Mouse (Mus musculus) adrenal gland, adult 18-20 months (tissue): Measurements from ENCODE around the gene Cyp19a1. TPM values are rescaled to one million over a fixed set of nuclear protein-coding genes. Genes with fewer than 3 reads are reported as not detected.

Source experiments
- DNase-seq, 2 experiments: peaks; one replicate each; pipeline ENCODE4 v3.0.0; 2021 to 2022; ENCODE audit warnings: low spot score in 2 of 2
- long read RNA-seq, 2 experiments: library from polyadenylated mRNA; stranded (forward); transcript quantifications; one replicate each; pipeline ENCODE4 v2.0.0; 2021
- total RNA-seq, 2 experiments: library from RNA; stranded (reverse); gene quantifications; 1 replicate in 1 of 2; 2 replicates in 1 of 2; pipeline ENCODE4 v1.2.3; 2021

The Cyp19a1 gene
- total RNA-seq, result not detected
- long read RNA-seq, experiment 1, result 0 reads
- long read RNA-seq, experiment 2, result 0 reads

DNA sequence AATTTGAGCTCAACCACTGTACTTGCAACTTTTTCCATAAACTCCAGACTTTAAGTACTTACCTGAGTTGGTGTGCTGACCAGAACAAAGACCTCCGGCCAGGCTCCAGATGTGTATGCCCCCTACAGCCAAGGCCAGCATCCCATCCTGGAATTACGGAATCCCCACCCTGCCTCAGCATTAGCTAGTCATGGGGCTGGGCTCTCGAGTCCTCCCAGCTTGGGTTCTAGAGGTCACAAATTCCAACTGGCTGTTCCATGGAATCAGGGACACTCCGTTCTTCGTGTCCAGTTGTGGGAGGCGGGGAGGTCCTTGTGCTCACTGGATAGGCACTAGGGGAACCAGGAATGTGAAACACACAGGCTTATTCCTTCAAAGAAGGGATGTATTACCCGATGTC, at the start of gene Cyp19a1:
Gene Cyp19a1, minus strand, starts transcription at position 101 of the 400 bp plus-strand sequence.
- DNase-seq, result no peak

DNA sequence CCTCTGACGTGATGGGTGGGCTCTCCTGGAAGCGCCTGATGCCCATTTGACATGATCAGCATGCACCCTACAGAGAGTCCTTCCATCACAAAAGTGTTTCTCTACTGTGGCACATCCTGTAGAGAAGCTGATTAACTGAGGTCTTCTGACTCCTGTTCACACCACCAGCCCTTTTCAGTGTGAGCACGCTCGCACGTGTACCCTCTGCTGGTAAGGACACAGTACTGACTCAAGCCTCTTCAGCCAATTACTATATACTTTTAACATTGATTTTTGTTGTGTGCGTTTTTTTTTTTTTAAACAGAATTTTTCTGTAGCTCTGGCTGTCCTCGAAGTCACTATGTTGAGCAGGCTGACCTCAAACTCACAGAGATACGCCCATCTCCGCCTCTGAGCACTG, 48.5 kb upstream of the Cyp19a1 start:
- no peak for DNase-seq

DNA sequence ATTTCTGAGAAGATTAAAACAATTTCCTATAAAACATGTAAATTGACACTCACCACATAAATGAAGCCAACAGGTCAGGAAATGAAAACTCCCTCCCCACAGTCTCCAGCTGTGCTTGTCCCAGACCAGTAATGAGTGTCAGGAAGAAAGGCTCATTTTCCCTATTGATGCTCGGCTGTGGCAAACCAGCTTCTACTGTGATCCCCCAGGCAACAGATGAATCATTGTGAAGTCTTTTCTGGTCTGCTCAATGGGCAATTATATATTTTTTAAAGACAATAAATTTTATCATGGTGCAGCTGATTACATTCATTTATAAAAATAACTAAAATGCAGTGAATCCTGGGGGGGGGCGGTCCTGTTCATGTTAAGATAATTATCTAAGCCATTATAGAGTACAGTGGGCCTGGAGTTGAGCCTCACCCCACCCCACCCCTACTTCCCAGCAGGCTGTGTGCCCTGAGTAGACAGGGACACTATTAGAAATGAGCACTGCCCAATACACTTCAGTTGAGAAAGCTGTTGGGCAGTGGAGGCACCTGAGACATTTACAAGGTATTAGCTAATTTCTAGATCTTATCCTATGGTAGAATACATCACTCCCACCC, 40.9 kb upstream of the Cyp19a1 start:
- DNase-seq, result no peak

DNA sequence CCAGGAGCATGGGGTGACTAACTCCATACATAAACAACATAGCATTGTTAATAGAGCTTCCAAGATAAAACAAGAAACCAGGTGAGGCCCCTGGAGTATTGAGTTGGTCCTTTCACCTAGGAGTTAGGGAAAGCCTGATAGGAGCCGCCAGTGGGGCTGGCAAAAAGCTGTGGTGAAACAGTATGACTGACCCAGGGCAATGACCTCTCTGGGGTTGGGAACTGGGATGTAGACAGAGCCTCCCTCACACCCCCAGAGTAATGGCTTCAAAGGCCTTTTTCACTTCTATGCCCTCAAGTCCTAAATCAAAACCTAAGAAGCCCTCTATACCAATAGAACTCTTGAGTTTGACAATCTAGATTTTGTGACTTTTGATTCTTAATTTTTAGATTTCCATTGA, 40.3 kb upstream of the Cyp19a1 start:
- no peak for DNase-seq

DNA sequence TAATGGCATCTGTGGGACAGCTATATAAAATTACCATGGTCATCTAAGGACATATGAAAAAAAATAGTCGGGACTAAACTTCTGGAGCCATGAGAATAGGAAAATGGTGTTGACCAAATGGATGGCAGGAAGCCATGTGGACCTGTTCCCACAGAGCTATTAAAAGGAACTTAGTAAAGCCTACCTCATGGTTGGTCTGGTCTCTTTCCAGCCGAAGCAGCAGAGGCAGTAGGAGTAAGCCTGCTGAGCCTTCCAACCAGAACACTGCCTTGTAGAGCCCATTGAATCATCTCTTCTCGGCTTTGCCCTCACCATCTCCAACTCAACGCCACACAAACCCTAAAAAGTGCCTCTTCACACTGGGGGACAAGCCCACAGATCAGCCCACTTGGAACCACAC, 33.3 kb upstream of the Cyp19a1 start:
- no peak for DNase-seq

DNA sequence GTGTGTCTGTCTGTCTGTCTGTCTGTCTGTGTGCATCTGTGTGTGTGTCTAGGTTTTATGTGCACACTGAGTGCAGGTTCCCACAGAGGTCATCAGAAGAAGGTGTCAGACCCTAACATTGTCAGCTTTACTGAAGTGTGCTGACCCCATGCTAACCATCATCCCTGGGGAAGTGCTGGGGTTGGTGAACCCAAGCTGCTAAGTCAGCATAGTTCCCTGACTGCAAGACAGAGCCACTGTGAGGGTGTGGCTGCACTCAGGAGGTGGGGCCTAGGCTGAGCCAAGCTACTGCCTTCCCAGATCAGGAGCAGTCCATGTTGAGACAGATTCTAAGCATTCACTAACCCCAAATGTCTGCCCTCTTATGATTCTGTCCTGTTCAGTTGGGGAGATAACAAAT, 31.9 kb upstream of the Cyp19a1 start:
- no peak for DNase-seq

DNA sequence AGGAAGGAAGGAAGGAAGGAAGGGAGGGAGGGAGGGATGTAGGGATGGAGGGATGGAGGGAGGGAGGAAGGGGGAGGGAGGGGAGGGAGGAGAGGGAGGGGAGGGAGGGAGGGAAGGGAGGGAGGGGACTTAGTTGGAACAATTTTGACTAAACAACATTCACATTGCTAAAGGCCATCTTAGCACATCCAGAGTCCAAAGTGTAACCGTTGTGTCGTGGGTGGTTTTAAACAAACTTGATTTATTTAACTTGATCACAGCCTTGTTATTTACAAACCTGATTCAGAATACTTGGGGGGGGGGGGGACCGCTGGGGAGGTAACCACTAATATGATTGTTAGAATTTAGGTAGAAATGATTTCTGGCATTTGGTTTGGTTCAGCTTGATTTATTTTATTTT, 31.5 kb upstream of the Cyp19a1 start:
- no peak for DNase-seq

DNA sequence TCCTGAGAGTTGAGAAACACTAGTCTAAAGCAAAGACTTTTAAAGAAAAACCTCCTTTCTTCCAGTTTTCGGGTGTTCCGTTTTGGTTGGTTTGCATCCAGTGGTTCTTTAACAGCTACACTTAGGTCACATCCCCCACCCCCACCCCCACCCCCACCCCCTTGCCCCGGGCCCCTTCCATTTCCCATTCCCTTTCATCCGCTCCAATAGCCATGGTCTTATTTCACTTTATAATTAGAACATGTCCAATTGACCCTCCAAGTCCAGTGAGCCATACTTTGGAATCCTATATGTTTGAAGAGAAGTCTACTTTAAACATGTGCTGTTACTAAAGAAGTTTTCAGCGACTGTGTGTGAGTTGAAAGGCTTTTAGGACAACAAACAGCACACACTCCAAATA, 19.9 kb upstream of the Cyp19a1 start:
- no peak for DNase-seq

DNA sequence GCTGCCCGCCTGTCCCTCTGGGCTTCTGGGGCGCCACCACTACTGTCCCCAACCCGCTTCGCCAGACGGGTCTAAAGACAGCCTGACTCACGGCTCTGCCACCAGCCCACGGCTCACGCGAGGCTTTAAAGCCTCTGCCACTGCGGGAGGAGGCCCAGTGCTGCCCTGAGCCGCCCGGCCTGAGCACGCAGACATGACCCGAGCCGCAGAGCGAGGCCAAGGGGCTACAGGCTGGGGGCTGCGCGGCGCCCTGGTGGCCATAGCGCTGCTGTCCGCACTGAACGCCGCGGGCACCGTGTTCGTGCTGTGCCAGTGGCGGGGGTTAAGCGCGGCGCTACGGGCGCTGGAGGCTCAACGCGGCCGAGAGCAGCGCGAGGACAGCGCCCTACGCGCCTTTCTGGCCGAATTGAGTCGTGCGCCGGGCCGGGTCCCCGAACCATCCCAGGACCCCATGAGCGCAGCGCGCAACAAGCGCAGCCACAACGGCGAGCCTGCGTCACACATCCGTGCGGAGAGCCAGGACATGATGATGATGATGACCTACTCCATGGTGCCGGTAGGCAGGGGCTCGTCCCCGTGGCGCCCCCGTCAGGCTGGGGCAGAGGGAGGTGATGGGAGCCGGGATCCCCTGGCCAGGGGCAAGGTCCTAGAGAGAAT, 18.5 kb upstream of the Cyp19a1 start, which contains the start of gene Gldn:
Gene Gldn, plus strand, starts transcription at position 156 of the 657 bp plus-strand sequence.
- DNase-seq, result peak; percentile 30

DNA sequence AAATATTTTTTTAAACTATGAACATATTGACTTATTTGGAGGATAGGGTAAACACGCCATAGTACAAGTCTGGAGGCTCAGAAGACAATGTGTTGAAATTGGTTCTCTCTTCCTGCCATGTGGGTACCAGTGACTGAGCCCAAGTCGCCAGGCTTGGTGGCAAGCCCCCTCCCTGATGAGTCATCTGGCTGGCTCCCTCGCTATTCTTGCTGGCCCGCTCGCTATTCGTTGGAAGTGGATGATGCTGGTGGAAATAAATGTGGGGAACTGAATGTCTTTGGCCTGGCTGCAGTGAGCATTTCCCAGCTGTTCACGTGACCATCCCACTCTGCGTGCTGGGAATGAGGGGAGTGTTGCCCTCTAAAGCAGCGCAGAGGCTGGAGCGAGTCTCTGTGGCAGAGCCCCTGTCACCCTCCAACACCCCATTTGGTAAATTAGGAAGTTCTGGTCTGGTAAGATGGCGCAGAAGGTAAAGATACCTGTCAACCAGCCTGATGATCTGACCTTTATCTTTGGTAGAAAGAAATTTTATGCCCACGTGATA, 11.2 kb upstream of the Cyp19a1 start:
- DNase-seq, result no peak

DNA sequence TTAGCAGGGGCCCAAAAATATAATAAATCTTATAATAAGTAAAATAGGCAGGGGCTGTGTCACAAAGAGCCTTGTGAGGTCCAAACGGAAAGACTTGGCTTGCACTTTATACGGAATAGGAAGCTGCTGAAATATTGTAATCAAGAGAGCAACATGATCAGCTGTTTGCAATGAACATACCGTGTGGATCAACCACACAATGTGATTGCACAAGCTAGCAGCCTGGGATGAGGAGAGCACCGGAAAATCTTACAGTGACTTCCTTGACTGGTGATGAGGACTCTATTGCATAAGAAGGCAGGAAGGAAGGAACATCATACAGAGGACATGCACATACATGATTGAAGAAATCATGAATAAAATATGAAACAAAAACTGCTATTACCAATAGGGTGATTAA, 7.4 kb upstream of the Cyp19a1 start:
- DNase-seq, result no peak

DNA sequence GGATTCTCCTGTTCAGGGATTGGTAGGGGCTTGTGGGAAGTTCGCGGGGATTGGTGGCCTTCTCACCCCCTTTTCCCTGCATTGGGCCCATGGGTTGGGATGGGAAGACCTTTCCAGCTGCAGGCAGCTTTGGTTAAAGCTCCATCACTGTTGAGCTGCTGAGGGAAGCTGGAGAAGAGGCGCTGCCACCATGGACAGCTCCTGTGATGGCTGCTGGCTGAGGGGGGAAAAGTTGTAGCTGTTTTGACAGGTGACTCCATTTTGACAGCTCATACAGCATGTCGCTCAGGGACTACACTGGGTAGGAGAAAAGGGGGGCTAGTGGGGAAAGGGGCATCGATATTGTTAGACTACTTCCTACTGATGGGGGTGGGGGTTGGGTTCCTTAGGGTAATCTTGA, 3.0 kb upstream of the Cyp19a1 start:
- no peak for DNase-seq

DNA sequence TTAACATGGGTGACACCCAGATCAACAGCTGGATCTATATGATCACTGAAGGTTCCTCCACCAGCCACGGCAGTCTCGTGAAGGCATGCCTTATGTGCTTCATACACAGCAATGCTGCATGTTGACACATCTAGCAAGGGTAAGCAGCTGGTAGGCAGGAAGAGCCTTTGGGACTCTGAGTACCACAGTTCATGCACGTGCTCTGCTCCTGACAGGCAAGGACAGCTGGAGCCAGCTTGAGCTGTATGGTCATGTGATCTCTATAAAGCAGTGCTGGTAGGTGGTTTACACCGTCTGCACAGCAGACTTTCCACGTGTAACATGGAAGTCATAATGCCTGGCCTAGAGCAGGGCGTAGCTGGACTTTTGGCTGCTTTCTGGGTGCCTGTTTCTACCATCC, 2.1 kb upstream of the Cyp19a1 start:
- no peak for DNase-seq

DNA sequence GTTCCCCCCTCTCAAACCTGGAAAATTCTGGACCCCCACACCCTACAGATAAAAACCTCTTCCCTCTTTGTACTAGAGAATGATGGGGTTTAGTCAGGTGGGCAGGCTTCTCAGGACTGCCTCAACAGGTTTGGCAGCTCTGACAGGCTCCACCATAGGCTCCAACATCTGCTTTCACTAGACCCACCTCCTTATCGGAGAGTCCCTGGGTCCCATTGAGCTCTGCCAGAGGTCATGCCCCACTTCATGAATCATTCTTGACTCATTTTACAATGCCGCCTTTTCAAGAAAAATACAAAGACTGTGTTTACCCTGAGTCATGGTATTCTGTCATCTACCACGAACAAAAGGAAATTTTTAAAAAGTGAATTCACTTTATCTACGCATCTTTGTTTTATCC, 3.2 kb downstream of the Cyp19a1 start:
- no peak for DNase-seq

DNA sequence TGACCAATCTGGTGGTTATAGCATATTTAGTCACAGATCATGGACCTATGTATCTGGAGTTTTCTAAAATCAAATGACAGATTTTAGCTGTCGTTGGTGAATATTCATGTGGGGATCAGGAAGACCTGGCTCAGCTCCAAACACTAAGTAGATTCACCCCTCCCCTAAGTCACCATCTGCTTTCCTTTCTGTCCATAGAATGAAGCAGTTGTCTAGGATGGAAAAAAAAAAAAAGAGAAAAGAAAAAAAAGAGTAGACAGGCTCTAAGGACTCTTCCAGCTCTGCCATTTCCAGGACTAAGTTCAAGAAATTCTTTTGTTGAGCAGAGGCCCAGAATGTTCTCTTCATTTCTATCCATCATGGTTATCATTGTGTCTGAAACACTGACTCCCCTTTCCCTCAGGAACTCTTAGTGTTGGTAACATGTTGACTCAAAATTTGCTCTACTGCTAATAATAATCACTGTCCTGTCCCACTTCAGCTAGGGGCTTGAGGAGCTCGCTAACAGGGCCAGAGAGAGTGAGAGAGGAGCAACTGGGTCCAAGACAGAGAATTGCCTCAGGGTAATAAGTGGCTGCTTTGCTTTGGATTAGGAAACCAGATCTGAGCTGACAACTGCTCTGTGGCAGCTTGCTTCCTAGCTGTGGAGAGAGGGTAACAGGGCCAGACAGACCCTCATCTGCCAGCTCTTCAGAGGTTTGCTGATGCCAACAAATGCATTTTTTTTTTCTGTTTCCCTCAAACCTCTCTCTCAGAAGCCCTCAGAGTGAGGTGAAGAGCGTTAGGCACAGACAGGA, 22.8 kb downstream of the Cyp19a1 start:
- DNase-seq, result no peak

DNA sequence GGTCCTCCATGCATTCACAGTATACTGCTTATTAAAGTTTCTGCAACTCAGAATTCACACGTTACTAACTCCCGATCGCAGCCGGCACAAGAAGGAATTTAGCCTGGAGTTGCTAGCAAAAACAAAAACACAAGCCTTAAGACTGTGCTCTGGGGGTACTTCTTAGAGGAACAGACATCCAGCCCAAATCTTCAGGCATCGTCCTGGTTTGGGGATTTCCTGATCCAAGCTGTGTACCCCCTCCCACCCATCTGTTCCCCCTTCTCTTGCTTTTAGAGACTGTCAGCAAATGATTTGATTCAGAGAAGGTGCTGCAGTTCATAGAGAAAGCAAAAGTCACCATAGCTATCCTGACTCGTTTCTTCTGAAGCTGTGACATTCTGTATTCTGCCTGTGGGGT, 40.3 kb downstream of the Cyp19a1 start:
- no peak for DNase-seq

DNA sequence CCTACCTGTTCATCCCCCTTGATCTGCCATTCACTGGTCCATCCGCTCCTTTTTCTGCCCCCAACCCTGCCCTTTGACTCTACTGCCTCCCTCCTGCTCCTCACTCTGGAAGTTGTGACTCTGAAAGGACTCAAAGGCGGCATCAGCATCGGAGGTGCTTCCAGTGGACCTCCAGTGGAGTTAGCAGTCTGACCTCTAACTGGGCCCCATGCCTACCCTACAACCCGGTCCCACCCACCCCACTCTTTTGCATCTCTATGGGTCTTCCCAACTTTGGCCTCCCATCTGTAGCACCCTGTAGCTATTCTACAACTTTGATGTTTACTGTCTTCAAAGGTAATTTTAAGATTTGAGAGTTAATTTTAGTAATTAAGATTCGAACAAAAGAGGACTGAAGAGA, 51.4 kb downstream of the Cyp19a1 start:
- no peak for DNase-seq

DNA sequence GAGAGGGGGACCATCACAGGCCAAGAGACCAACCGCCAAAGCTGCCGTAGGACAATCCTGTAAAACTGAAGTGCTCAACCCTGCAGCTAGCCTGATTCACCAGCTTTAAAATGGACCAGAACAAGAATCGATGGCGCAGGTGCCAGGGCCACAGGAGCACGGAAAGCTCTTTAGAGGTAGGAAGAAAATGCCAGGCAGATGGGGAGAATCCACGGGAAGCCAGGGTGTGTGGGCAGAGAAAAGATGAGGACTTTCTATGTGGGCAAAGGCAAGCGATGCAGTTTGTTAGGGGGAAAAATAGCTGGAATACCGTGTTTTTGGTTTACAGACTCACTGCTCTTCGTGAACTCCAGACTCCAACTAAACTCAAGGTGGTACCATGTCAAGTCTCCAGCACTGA, 53.0 kb downstream of the Cyp19a1 start:
- no peak for DNase-seq

DNA sequence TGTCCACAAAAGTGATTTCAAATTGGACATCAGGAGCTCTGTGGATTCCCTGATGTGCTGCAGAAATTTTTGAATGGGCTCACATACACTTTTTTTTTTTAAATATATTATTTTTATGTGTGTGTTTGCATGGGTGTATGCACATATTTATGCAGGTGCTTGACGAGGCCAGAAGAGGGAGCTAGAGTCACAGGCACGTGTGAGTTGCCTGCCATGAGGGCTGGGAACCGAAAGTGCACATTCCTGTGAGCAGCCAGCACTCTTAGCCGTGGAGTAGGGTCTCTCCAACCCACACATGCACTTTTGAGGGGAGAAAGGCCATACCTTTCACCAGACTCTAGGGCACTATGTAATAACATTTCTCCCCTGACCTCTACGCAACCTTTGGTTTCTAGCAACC, 73.1 kb downstream of the Cyp19a1 start:
- DNase-seq, result no peak

DNA sequence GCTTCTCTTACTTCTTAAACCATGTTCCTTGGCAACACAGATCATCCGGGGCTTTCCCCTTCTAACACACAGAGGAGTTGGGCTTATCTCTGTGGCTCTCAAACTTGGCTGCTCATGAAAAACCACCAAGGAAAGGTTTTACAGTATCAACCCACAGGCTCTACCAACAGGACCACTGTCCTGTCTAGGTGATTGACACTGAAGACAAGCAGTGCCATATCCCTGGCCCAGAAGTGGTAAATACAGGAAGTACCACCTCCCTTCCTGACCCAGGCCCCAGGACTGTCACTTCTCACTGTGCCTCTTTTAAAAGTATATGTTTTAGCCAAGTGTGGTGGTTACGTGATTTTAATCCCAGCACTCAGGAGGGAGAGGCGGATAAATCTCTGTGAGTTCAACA, 76.5 kb downstream of the Cyp19a1 start:
- DNase-seq, result no peak

DNA sequence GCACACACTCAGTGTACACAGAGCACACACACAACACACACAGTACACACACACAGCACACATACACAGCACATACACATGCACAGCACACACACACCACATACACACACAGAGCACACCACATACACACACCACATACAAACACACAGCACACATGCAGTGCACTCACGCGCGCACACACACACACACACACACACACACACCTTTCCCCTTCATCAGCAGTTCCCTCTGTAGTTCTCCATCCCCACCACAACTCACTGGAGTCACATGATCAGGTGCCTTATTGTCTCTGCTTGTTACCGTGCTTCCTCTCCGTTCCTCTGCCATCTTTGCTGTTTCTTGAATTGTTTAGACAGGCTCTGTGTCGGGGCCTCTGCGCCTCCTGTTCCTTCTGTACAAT, 85.4 kb downstream of the Cyp19a1 start:
- DNase-seq, result no peak

DNA sequence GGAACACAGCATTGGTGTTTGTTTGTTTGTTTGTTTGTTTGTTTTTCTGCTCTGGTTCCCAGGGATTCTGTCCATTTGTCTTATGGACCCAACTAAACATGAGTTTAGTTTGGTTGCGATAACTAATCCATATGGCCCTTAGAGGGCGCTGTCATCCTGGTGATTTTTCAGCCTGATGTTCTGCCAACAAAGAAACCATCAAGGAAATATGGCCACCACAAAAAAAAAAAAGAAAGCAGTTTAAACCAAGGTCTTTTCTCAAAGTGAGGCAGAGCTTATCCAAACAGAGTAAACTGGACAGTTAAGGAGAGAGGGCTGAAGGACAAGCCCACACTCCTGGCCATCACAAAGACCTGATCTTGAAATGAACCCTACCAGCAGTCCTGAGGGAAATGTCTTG, 86.6 kb downstream of the Cyp19a1 start:
- DNase-seq, result peak; percentile 37 to 59
